Mouse (Mus musculus): ENCODE measurements around the gene Tarbp2.

DNA sequence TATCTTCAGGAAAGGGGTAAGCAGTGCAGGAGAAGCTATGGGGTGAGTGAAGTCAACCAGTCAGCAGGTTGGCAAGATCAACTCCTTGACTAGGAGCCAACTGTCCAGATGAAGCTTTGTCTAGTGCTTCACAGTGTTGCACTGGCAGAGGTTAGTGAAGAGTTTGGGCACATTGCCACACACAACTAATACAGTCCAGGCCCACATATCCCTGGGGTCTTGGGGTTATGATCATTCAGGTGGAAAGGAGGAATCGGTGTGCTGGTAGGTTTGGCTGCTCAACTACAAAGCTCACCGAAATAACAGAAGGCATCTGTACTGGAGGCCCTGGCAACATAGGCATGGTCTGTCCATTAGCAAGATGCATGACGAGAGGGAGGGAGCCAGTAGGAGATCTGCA is 29.5 kb downstream of the Tarbp2 start:
- TF ChIP-seq POLR2A (IDR thresholded peaks at IDR 0.05; ENCODE audit: control insufficient read depth, low read depth, low read length), result no peak
- no peak for TF ChIP-seq CTCF (IDR thresholded peaks at IDR 0.05; ENCODE audit: control insufficient read depth, insufficient read depth, insufficient replicate concordance, low read depth, low read length)
